Mouse (Mus musculus) thymus, adult 2 months (tissue): ENCODE results near the gene Stra6l. TPM values are rescaled to one million over a fixed set of nuclear protein-coding genes. Genes with fewer than 3 reads are reported as not detected.

Source experiments
- DNase-seq: peaks from one replicate; pipeline ENCODE4 v3.0.0; 2021
- H3K27ac ChIP-seq: fragments of 200-500 bp; 2 replicates; pipeline ENCODE4 v1.5.1; 2012; ENCODE audit warnings: low read length, control low read depth; ENCODE audit not compliant: control insufficient read depth, insufficient read depth
- H3K27me3 ChIP-seq: fragments of 200-500 bp; 2 replicates; pipeline ENCODE4 v1.6.1; 2012; ENCODE audit warnings: mild to moderate bottlenecking, low read length, moderate library complexity, mixed read lengths; ENCODE audit not compliant: control insufficient read depth, insufficient read depth
- H3K36me3 ChIP-seq: fragments of 200-500 bp; 2 replicates; pipeline ENCODE4 v1.6.1; 2012; ENCODE audit warnings: mild to moderate bottlenecking, low read length, moderate library complexity; ENCODE audit not compliant: control insufficient read depth, insufficient read depth
- H3K4me1 ChIP-seq: fragments of 200-500 bp; replicated peaks from 2 replicates; pipeline ENCODE4 v1.6.1; 2012; ENCODE audit warnings: low read length; ENCODE audit not compliant: control insufficient read depth, insufficient read depth
- H3K4me3 ChIP-seq: fragments of 200-500 bp; 2 replicates; pipeline ENCODE4 v1.5.1; 2012; ENCODE audit warnings: mild to moderate bottlenecking, low read length, control low read depth, moderate library complexity; ENCODE audit not compliant: control insufficient read depth, insufficient read depth
- CTCF ChIP-seq: fragments of 200-500 bp; IDR thresholded peaks from 2 replicates; pipeline ENCODE4 v1.5.1; 2012; ENCODE audit warnings: mild to moderate bottlenecking, control low read depth, low read length, moderate library complexity, borderline replicate concordance; ENCODE audit not compliant: control insufficient read depth, poor library complexity, insufficient read depth; ENCODE audit errors: extremely low read depth
- POLR2A ChIP-seq: fragments of 200-500 bp; IDR thresholded peaks from 2 replicates; pipeline ENCODE4 v1.6.1; 2012; ENCODE audit warnings: mild to moderate bottlenecking, low read length, control low read depth, moderate library complexity; ENCODE audit not compliant: control insufficient read depth, poor library complexity, insufficient read depth; ENCODE audit errors: extremely low read depth
- WGBS: fragments of 180-500 bp; shearing (Covaris S2); methylation state at CpG from one replicate; pipeline ENCODE4 v1.1.7; 2018; 5-methylcytosine and 5-hydroxymethylcytosine counted together
- polyA plus RNA-seq: library from polyadenylated mRNA; depleted of rRNA; stranded (reverse); fragments of >200 nt; gene quantifications from 2 replicates; pipeline ENCODE4 v1.2.3, GENCODE M21; 2012

Gene Stra6l
- polyA plus RNA-seq, 1 experiment: 1.7 TPM

GRCm38 (mm10) chr4:45844355-45844754 is 4.1 kb upstream of the Stra6l start:
- Histone ChIP-seq H3K27me3 (no peaks in the 10 kb centered on the region), H3K27ac (no peak overlapping the region), H3K4me1 (no peaks in the 10 kb centered on the region), H3K36me3 (no peaks in the 10 kb centered on the region), H3K4me3 (no peak overlapping the region)
- peak; percentile 43 for DNase-seq
- WGBS: 51% methylated on average over 14 of the region's 14 CpGs
- TF ChIP-seq CTCF (no peak), POLR2A (no peak)

GRCm38 (mm10) chr4:45846263-45846662 is 2.2 kb upstream of the Stra6l start:
- Histone ChIP-seq H3K27ac (no peak overlapping the region), H3K4me1 (no peaks in the 10 kb centered on the region), H3K36me3 (no peaks in the 10 kb centered on the region), H3K4me3 (no peak overlapping the region), H3K27me3 (no peaks in the 10 kb centered on the region)
- 96% methylated on average over 2 of the region's 2 CpGs for WGBS
- TF ChIP-seq CTCF (no peak), POLR2A (no peak)
- no peak for DNase-seq

GRCm38 (mm10) chr4:45848825-45849156 is 327 bp downstream of the Stra6l start:
- no peak for TF ChIP-seq POLR2A
- TF ChIP-seq CTCF: no peak
- Histone ChIP-seq H3K27me3 (no peaks in the 10 kb centered on the region), H3K36me3 (no peaks in the 10 kb centered on the region), H3K27ac (no peak overlapping the region), H3K4me1 (no peaks in the 10 kb centered on the region), H3K4me3 (no peak overlapping the region)
- WGBS: 71% methylated on average over 10 of the region's 10 CpGs
- no peak for DNase-seq

GRCm38 (mm10) chr4:45849419-45849818 is 955 bp downstream of the Stra6l start:
- Histone ChIP-seq H3K27ac (no peak overlapping the region), H3K4me3 (no peak overlapping the region), H3K27me3 (no peaks in the 10 kb centered on the region), H3K4me1 (no peaks in the 10 kb centered on the region), H3K36me3 (no peaks in the 10 kb centered on the region)
- no peak for DNase-seq
- WGBS: 84% methylated on average over 1 of the region's 1 CpGs
- TF ChIP-seq CTCF (no peak), POLR2A (no peak)

- 35% methylated on average over 3 of the region's 3 CpGs for WGBS
- DNase-seq: no peak
- no peaks in the 10 kb centered on the region for H3K4me1 ChIP-seq
Observed at GRCm38 (mm10) chr4:45851640-45852051, 3.2 kb downstream of the Stra6l start.

GRCm38 (mm10) chr4:45853496-45854246 is 5.2 kb downstream of the Stra6l start:
- no peak for DNase-seq
- no peak overlapping the region; the same call in 1 of the 2 replicates for H3K27ac ChIP-seq
- WGBS: 90% methylated on average over 15 of the region's 15 CpGs

More at GRCm38 (mm10) chr4:45851640-45852051, 3.2 kb downstream of the Stra6l start:
- TF ChIP-seq CTCF (no peak), POLR2A (no peak)
- Histone ChIP-seq H3K36me3 (no peaks in the 10 kb centered on the region), H3K27me3 (no peaks in the 10 kb centered on the region), H3K4me3 (no peak overlapping the region), H3K27ac (no peak overlapping the region)

More at GRCm38 (mm10) chr4:45853496-45854246, 5.2 kb downstream of the Stra6l start:
- no peaks in the 10 kb centered on the region for H3K4me1 ChIP-seq
- no peak overlapping the region for H3K4me3 ChIP-seq
- H3K27me3 ChIP-seq: no peaks in the 10 kb centered on the region
- H3K36me3 ChIP-seq: no peaks in the 10 kb centered on the region
- TF ChIP-seq POLR2A (no peak), CTCF (no peak)
